Mouse (Mus musculus): Measurements from ENCODE around the gene Slc25a34.

The Slc25a34 gene

GRCm38 (mm10) chr4:141578833-141579232 lies 44.8 kb downstream of the Slc25a34 start:
- no peak for DNase-seq (ENCODE audit: low spot score)

- DNase-seq (ENCODE audit: low spot score): no peak
Observed at GRCm38 (mm10) chr4:141576877-141577276, 46.7 kb downstream of the Slc25a34 start.

- no peak for DNase-seq (ENCODE audit: low spot score)
Observed at GRCm38 (mm10) chr4:141576404-141576803, 47.2 kb downstream of the Slc25a34 start.

GRCm38 (mm10) chr4:141574789-141575702 lies 48.6 kb downstream of the Slc25a34 start:
- peak; percentile 90 for DNase-seq (ENCODE audit: low spot score)

- DNase-seq (ENCODE audit: low spot score): peak; percentile 78
Observed at GRCm38 (mm10) chr4:141573359-141573966, 50.2 kb downstream of the Slc25a34 start.

- DNase-seq (ENCODE audit: low spot score): no peak
Observed at GRCm38 (mm10) chr4:141572668-141573358, 50.8 kb downstream of the Slc25a34 start.

- no peak for DNase-seq (ENCODE audit: low spot score)
Observed at GRCm38 (mm10) chr4:141571934-141572333, 51.7 kb downstream of the Slc25a34 start.

GRCm38 (mm10) chr4:141571337-141571739 lies 52.3 kb downstream of the Slc25a34 start:
- DNase-seq (ENCODE audit: low spot score): no peak

- no peak for DNase-seq (ENCODE audit: low spot score)
Observed at GRCm38 (mm10) chr4:141570821-141571220, 52.8 kb downstream of the Slc25a34 start.

- DNase-seq (ENCODE audit: low spot score): peak; percentile 47
Observed at GRCm38 (mm10) chr4:141570004-141570403, 53.6 kb downstream of the Slc25a34 start.

- DNase-seq (ENCODE audit: low spot score): no peak
Observed at GRCm38 (mm10) chr4:141568966-141569365, 54.7 kb downstream of the Slc25a34 start.
